Mouse (Mus musculus): ENCODE data around the gene Zmat3. TPM values are rescaled to one million over a fixed set of nuclear protein-coding genes. Genes with fewer than 3 reads are reported as not detected.

Gene Zmat3
- 10 to 100 TPM; 20.2 to 23.7 TPM for total RNA-seq (2021)
- long read RNA-seq, experiment 1, full-length matches to known transcripts: 2 of 3 reads
- long read RNA-seq, experiment 1, partial matches to known transcripts: 0 of 3 reads
- long read RNA-seq, experiment 1, other reads (novel, unspliced or antisense): 1 of 3 reads
- long read RNA-seq, experiment 2, full-length matches to known transcripts: 4 of 8 reads
- long read RNA-seq, experiment 2, partial matches to known transcripts: 0 of 8 reads
- long read RNA-seq, experiment 2, other reads (novel, unspliced or antisense): 4 of 8 reads

GRCm38 (mm10) chr3:32365546-32366245 is at the start of gene Zmat3:
TSS of gene Zmat3 (minus strand) at chr3:32366014.
- peak; percentile 66 to 70 for DNase-seq (ENCODE audit: low spot score in 2 of 2)

GRCm38 (mm10) chr3:32414381-32414780 is 48.6 kb upstream of the Zmat3 start:
- DNase-seq (ENCODE audit: low spot score in 2 of 2): no peak

- no peak for DNase-seq (ENCODE audit: low spot score in 2 of 2)
Measured at GRCm38 (mm10) chr3:32412502-32413044, 46.8 kb upstream of the Zmat3 start.

GRCm38 (mm10) chr3:32408811-32409273 is 43.0 kb upstream of the Zmat3 start:
- no peak for DNase-seq (ENCODE audit: low spot score in 2 of 2)

- no peak for DNase-seq (ENCODE audit: low spot score in 2 of 2)
Measured at GRCm38 (mm10) chr3:32406804-32407203, 41.0 kb upstream of the Zmat3 start.

GRCm38 (mm10) chr3:32405699-32406098 is 39.9 kb upstream of the Zmat3 start:
- DNase-seq (ENCODE audit: low spot score in 2 of 2): no peak

GRCm38 (mm10) chr3:32402990-32403885 is 37.4 kb upstream of the Zmat3 start:
- no peak for DNase-seq (ENCODE audit: low spot score in 2 of 2)

GRCm38 (mm10) chr3:32401591-32401990 is 35.8 kb upstream of the Zmat3 start:
- no peak for DNase-seq (ENCODE audit: low spot score in 2 of 2)

- DNase-seq (ENCODE audit: low spot score in 2 of 2): no peak
Measured at GRCm38 (mm10) chr3:32399931-32400330, 34.1 kb upstream of the Zmat3 start.

GRCm38 (mm10) chr3:32399381-32399780 is 33.6 kb upstream of the Zmat3 start:
- DNase-seq (ENCODE audit: low spot score in 2 of 2): no peak

GRCm38 (mm10) chr3:32398623-32399022 is 32.8 kb upstream of the Zmat3 start:
- no peak for DNase-seq (ENCODE audit: low spot score in 2 of 2)

GRCm38 (mm10) chr3:32398175-32398538 is 32.3 kb upstream of the Zmat3 start:
- no peak for DNase-seq (ENCODE audit: low spot score in 2 of 2)

- DNase-seq (ENCODE audit: low spot score in 2 of 2): peak; percentile 20 to 28
Measured at GRCm38 (mm10) chr3:32397461-32398174, 31.8 kb upstream of the Zmat3 start, which contains the start of gene Pik3ca. TSS of gene Pik3ca (plus strand) at chr3:32397671.

- peak; percentile 77 to 96 for DNase-seq (ENCODE audit: low spot score in 2 of 2)
Measured at GRCm38 (mm10) chr3:32396794-32397460, 31.1 kb upstream of the Zmat3 start.

GRCm38 (mm10) chr3:32395771-32396551 is 30.1 kb upstream of the Zmat3 start:
- no peak for DNase-seq (ENCODE audit: low spot score in 2 of 2)

GRCm38 (mm10) chr3:32393986-32394385 is 28.2 kb upstream of the Zmat3 start:
- no peak for DNase-seq (ENCODE audit: low spot score in 2 of 2)

GRCm38 (mm10) chr3:32392841-32393240 is 27.0 kb upstream of the Zmat3 start:
- no peak for DNase-seq (ENCODE audit: low spot score in 2 of 2)

- no peak for DNase-seq (ENCODE audit: low spot score in 2 of 2)
Measured at GRCm38 (mm10) chr3:32381556-32381955, 15.7 kb upstream of the Zmat3 start.

GRCm38 (mm10) chr3:32379891-32380290 is 14.1 kb upstream of the Zmat3 start:
- no peak for DNase-seq (ENCODE audit: low spot score in 2 of 2)
